Mouse (Mus musculus): Measurements from ENCODE around the gene Tmtc4.

The Tmtc4 gene

DNA sequence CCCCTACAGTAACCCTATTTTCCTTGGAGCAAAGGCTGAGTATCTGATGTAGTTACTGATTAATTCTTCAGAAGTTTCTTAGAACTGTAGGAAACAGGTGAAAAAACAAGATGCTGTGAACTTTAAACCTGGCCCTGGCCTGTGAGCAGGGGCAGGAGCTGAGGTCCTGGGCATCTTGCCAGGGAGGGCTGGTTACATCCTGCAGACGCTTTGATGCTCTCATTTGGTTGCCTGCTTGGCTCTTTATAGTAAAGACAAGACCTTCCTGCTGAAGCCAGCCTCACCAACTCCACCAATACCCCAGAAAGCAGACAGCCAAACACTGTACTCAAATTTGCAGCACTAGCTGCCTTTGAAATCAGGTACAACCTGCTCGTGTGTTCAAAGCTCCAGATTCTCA, 81.7 kb downstream of the Tmtc4 start:
- no peak for DNase-seq (ENCODE audit: low spot score)

DNA sequence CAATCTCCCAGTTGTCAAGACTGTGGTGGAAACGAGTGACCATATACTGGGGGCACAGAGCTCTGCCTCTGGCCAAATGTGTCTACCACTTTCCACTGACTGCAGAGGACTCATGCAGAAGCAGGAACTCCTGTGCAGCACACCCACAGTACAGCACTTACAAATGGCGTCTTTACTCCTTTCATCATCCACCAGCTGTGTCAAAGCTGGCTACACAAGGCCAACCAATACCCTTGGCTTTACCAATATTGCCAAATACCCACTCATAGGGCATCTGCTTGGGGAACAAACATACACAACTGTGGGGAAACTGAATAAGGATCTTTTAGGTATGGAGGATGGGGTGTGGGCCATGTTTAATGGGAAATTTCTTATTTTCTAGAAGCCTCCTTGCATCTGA, 82.1 kb downstream of the Tmtc4 start:
- no peak for DNase-seq (ENCODE audit: low spot score)

DNA sequence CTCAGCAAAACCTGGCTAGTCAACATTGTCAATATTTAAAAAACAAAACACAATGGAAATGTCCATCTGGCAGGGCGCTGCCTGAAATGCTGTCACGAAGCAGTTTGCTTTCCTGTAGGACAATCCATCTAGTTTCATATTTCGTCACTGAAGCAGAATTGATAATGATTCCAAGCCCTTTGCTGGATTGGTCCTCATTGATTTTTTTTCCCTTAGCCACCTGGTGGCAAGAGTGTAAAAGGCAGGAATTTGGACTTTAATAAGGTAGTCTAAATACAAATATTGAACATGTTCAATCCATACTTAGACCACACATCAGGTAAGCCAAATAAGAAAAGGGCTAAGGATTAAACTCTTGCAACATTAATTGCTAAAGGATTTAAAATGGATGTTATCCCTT, 82.7 kb downstream of the Tmtc4 start:
- no peak for DNase-seq (ENCODE audit: low spot score)

DNA sequence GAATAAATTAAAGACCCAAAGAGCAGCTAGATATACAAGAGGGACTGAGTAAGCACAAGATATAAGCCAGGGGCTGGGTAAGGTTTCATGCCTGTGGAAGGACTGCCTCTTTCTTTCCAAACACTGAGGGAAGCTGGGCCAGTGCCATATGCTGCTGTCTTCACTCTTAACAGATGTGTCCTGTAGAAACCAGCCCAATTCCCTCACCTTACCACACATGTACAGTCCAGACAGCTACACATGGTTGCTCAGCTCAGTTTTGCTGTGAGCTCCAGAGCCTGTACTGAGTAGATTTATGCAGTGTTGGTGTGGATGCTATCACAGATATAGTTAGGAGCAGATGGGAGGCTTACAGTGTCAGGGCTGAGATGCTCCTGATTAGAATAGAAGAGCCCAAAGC, 83.2 kb downstream of the Tmtc4 start:
- no peak for DNase-seq (ENCODE audit: low spot score)

DNA sequence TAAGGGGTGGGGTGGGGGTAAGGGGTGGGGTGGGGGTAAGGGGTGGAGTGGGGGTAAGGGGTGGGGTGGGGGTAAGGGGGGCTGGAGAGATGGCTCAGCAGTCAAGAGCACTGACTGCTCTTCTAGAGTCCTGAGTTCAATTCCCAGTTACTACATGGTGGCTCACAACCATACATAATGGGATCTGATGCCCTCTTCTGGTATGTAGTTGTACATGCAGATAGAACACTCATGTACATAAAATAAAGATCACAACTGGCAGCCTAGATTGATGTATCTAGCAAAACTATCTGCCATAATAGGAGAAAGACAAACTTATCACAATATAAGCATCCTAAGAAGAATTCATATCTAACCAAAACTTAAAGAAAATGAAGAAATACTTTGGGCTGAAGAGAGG, 85.3 kb downstream of the Tmtc4 start:
- no peak for DNase-seq (ENCODE audit: low spot score)

DNA sequence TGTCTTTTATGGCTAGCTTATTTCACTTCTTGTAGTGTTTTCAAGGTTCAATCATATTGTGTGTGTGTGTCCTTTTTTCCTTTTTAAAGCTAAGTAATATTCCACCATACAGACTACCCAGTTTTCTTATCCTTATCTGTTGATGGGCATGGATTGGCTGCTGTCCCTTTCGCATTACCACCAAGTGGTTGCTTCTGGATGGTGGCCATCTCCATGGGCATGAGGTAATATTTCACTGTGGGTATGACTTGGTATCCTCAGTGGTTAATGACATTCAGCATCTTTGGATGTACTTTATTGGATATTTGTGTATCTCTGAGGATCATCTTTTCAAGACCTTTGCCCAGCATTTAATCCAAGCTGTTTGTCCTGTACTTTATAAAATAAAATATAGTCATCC, 87.7 kb downstream of the Tmtc4 start:
- no peak for DNase-seq (ENCODE audit: low spot score)

DNA sequence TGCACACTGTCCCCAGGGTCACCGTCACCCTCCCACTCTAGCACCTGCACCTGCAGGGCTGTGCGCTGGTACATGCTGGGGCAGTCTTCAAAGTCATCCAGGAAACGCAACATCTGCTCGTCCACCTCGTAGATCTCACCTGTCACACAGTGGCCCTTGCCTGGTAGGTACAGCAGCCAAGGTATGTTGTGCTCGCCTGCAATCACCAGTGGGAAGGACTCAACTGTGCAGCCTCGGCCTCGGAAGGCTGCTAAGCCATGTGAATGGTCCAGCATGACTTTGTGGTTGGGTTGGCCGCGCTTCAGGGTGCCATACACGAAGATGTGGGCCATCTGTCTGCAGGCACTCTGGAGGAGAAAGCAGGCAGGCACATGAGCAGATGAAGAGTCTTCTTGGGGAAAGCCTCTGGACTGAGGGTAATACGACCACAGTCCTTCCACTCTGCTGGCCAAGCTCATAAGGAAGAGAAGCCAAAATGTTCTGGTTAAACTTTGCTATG, 92.3 kb downstream of the Tmtc4 start:
- no peak for DNase-seq (ENCODE audit: low spot score)

DNA sequence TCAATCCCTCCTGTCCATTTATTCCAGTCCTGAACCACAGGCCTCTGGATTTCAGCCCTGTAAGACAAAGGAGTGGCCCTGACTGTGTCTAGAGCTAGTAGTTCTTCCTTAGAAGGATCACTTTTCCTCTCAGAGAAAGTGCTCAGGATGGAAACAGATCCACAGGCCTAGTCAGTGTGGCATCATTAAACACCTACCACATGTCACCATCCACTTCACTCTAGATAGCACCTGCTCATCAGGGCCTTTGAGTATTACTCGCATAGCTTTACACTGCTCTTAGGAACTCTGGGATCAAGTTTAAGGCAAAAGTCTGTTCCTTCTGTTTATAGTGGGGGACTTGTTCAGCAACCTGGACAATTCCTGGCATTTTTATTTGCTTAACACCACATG, 95.4 kb downstream of the Tmtc4 start:
- no peak for DNase-seq (ENCODE audit: low spot score)

DNA sequence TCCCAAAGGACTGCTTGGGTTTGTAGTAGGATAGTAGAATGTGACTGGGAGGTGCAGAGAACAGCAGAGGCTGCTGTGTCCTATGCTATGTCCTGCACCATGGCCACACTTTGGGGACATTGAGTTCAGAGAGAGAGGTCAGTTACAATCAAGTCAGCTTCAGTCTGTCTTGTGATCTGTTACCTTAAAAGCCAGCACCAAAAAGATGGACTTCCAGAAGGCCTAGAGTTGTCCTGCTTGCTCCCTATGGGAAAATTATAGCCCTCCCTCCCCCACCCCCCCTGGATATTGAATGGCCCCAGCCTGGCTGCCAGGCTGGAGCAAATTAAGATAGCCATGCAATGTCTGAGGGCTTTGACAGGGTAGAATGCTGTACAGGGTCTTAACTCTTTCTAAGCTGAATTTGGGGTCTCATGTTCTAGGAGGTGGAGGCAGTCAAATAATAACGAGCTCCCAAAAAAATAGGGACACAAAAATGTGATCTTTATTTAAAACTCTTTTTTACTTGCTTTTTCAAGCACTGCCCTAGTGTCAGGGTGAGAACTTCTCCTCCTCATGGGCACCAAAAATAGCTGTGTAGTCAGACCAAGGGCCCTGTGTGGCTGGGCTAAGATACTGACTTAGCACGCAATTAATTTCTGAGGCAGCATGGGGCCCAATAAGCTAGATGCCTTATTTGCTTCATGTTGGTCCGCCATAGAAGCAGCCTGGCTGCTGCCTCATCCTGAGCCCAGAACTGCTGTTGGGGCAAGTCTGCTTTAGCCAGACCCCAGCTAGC, 95.9 kb downstream of the Tmtc4 start:
- DNase-seq (ENCODE audit: low spot score) = no peak

DNA sequence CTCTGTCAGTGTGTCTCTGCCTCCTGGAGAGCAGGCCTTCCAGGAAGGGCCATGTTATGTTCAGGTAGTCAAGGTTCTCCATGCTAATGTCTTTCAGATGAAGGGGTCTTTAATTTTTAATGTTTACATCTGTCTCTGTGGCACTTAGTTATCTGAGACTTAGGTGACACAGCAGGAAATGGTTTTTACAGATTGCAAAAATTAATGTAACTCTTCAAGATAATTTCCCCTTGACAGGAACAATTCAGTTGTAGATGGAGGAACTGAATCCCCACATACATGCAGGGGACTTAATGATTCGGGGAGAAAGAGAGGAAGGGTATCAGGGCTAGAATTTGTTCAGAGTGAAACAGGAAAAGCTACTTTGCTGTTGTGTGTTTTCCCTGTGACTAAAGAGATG, 96.6 kb downstream of the Tmtc4 start:
- DNase-seq (ENCODE audit: low spot score) = no peak

DNA sequence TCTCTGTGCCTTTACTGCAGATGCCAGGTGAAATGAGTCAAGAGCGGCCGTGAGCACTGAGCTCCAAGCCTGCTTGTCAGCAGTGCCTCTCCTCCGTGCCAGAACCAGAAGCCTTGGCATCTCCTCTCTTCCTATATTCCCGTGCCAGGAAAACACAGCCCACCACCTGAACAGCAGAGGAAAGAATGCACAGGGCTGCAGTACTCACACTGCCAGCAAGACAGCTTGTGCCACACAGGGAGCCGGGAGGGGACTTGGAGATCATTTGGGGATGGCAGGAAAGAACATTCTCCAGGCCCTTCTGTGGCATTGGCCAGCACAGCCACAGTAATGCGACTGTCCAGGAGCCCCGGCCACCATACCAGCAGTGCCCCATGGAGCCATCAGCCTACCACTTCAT, 97.9 kb downstream of the Tmtc4 start:
- no peak for DNase-seq (ENCODE audit: low spot score)

DNA sequence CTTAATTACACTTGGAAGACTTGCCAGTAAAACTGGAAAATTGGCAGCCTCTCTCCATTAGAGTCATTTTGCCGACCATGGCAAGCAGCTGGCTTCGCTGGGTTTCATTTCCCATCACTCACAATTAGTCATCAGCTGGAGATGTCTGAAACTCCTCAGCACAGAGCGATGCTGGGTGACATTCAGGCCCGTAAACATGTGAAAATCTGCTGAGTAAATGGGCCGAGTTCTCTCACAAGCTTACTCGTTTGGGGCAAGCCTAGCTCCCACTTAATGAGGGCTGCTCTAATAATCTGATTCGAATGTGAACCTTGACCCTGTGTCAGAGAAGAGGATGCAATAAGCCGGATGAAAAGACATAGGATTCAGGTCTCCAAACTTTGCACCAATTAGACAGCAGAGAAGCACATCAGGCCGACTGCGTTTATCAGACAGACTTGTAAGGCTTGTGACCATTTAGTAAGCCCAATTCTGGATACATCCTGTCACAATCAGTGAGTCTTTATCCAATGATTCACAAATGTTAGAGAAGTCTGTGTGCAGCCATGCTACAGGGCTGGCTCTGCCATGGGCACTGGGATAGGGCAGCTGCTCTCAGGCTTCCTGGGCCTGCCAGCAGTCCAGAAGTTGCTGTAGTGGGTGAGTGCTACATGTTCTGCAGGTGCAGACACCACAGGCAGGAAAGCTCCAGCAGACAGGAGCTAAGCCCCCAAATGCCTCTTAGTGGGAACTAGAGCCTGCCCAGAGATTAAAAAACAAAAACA, 99.8 kb downstream of the Tmtc4 start:
- no peak for DNase-seq (ENCODE audit: low spot score)

DNA sequence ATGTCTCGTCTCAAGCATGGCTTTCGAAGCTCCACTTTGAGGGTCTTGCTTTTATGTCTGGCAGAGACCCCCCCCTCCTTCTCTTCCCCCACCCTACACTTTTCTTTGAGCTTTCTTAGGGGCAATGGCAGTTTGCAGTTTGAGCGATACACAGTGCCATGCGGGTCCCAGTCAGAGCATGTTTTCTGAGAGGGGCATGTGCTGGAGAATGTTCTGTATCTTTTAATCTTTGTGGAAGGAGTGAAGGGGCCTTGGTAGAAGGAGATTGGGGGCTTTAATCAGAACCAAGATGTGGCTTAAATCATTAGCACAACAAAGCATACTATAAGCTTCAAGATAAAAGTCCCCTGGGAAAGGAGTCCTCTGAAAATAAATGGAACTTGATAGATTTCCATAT, 100.4 kb downstream of the Tmtc4 start:
- no peak for DNase-seq (ENCODE audit: low spot score)

DNA sequence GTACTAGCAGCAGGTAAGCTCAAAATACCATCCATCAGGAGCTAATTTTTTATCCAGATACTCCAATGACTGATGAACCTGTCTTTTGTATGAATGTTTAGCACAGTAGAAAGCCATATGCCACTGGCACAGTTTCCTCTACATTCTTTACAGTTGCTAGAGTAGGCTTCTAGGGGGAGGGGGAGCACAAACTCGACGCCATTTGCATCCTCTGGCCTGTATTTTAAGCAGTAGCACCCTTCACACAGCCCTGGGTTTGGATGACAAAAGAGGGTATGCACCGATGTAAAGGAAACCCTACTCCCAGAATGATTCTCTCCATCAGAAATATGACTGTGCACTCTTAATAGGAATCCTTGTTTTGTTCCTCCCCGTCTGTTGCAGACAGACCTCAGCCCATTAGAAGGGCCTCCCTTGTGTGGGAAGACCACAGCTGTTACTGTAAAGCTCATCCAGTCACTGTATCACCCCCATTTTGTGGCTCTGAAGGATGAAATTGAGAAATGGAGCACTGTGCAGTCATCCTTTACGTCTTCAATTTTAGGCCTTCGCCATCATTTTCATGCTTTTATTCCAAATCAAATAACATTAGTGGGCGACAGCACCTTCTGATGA, 100.9 kb downstream of the Tmtc4 start:
- DNase-seq (ENCODE audit: low spot score) = no peak

DNA sequence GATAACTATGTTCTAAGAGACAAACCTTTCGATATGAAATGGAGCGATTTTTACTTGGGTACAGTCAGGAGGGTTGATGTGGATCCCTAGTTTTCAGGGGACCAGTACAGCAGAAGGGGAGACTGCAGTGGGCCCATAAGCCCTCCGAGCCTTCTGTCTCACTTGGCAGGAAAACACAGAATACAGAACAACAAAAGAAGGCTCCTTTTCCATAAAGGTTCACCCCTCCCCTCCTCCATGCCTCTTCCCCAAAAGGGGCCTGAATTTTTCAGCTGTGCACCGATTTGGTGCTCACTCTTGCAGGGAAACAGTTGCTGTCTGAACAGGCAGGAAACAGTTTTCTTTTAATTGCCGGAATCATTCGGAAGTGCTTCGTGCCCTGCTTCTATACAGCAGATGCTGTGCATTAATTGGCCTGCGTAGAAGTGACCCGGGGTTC, 101.6 kb downstream of the Tmtc4 start:
- DNase-seq (ENCODE audit: low spot score) = no peak

DNA sequence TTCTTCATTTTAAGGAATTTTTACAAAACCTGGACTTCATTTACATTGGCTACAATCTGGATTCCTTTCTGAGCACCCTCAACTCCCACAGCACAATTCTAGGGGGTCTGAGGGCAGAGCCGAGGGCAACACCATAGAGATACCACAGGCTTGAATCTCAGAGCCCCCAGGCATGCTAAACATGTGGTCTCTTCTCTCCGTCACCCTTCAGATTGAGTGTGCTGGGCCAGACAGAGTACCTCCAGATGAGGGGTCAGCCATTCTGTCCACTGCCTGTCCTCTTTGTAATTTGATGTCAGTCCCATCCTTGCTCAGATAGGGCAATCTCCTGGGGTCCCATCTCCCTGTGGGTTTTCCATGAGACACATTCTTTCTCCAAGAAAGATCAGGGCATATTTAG, 102.1 kb downstream of the Tmtc4 start:
- no peak for DNase-seq (ENCODE audit: low spot score)

DNA sequence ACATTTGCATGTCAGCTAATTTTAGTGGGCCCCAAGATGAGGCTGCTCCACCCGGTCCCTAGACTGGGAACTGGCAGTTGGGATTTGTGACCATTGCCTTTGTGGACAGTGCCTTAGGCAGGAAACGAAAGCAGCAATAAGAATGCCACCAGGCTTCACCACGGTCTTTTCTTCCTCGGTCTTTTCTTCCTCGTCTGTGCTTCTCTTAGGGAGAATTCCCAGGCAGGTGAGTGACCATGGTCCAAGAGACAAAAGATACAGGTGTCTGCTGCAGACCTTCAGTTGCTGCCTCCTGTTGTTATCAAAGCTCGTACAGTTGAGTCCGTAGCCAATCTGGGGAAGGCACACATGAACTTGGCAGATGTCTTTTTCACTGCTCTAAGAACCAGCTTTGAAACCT, 103.5 kb downstream of the Tmtc4 start:
- DNase-seq (ENCODE audit: low spot score) = no peak

DNA sequence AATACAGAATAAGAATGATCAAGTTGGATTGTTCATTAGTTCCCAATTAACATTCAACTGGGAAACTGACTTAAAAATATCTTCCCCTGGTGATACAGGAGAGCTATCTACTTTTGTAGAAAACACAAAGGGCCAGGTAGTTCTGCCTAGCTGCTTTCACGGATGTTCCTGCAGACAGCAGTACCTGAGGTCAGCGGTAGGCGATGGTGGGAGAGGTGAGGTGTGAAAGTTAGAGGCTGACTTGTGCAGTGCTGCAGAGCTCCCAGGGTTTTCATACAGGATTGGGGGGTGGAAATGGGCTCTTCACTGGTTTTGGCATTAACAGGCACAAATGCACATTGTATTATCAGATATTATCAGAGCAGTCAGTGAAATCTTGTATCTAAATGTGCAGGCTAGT, 106.0 kb downstream of the Tmtc4 start:
- no peak for DNase-seq (ENCODE audit: low spot score)

DNA sequence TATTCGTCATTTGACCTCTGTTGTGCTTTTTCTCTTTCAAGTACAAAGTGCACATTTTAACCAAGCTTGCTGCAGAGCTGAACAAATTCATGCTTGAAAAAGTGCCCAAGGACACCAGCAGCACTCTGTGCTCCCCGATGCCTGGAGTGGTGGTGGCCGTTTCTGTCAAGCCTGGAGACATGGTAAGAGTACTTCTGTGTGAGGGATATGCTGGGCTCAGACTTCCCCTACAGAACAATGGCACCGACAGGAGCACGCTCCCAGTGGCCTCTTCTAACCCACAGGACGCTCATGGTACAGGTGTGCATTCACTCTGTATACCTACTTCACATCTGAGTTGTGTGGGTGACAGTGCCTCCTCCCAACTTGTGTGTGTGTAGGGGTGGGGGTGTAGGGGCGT, 107.1 kb downstream of the Tmtc4 start:
- DNase-seq (ENCODE audit: low spot score) = no peak

DNA sequence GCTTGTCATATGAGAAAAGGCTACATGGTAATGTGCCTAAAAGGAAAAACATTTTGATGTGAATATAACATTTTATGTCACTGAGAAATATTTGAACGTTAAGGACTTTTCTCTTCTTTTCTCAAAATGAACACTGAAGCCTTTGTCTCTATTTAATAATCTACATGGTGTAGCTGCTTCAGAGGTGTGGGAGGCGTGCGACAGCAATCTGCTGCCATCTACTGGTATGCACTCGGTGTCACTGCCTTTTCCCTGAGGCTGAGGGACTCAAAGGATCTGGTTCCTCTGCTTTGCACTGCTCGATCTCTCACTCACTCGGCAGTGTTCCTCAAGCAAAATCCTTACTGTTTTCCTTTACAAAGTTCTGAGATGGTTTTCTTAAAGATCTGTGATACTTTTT, 107.7 kb downstream of the Tmtc4 start:
- peak; percentile 7 for DNase-seq (ENCODE audit: low spot score)

DNA sequence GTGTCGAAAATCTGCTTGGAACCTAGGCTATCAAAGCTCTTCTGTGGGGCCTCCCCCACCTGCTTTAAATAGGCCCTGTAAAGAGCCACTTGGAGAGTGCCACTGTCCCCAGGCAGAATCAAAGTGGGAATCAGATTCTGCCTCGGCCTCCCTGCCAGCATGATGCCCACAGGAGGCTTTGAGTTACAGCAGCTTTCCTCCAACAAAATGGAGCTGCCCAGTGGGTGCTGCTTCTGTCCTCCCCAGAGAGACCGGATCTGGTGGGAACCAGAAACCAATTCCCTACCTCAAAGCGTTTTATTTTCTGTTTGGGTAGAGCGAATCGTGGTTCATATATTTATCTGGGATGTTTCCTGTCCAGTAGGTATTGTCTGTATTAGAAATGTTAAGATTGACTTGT, 108.2 kb downstream of the Tmtc4 start:
- no peak for DNase-seq (ENCODE audit: low spot score)

DNA sequence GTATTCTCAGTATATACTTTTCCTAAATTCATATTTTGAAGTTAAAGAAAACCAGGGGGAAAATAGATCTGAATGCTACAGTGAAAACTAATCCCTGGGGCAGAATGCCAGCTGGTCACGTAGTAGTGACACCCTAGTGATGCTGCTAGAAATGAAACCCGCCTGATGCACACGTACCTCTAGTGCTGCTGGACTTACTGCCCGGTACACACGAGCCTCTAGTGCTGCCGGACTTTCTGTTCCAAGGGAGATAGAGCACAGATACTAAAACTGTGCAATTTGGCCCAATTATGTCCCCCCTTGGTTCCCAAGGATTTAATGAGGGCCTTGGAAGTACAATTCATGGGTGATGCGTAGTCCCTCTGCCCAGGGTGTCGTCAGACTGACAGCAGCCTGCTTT, 108.8 kb downstream of the Tmtc4 start:
- no peak for DNase-seq (ENCODE audit: low spot score)

DNA sequence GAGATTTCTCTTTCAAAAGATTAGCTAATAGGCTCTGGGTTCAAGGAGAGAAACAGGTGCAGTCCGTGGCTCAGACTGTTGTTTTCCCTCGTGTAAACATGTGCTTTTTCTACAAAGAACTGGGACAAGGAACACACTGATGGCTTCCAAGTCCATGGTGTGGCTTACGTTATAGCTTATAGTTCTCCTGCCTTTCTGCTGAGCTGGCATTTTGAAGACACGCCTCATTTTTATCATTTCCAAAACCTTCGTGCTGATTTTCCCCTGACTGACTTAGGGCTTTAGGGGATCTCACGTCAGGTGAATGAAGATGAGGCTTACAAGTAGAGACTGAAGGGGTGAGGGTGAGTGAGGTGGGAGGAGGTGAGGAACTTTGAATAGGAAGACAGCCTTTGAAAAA, 111.2 kb downstream of the Tmtc4 start:
- DNase-seq (ENCODE audit: low spot score) = no peak

All from spleen, adult 12 weeks (tissue).